Mouse (Mus musculus): ENCODE data around the gene Pnmal2. TPM values are rescaled to one million over a fixed set of nuclear protein-coding genes. Genes with fewer than 3 reads are reported as not detected.

Gene Pnmal2
- polyA plus RNA-seq, 1 experiment from 2014 or later, result 0.42 TPM

DNA sequence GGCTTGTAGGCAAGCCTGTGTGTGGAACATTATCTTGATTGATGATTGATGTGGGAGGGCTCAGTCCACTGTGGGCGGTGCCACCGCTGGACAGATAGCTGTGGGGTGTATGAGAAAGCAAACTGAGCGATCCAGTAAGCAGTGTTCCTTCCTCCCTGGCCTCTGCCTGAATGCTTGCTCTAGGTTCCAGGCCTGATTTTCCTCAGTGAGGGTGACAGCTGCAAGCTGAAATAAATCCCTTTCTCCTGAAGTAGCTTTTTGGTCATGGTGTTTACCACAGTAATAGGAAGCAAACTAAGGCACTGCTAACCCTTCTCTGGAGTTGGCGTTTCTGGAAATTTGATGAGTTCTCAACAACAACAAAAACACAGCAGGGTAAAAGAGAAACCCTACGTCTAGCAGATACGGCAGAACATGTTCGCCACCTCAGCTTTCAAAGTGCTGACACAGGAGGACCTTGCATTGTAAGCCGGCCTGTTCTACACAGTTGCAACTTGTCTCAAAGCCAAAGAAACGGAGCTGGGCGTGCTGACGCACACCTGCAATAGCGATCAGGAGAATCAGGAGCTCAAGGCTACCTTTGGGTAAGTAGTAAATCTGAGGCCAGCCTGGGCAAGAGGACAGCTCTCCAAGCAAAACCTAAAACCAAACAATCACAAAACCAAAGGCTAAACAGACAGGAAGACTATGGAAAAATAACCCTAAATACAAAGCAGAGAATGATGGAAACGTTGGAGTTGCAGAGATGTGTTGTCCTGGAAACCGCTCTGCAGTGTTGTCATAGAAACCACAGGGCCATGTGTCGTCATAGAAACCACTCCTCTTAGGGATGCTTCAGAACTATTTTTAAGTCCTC, 12.2 kb downstream of the Pnmal2 start:
- no peak overlapping the region for H3K4me3 ChIP-seq (ENCODE audit: low read depth, low read length)
- H3K9ac ChIP-seq (ENCODE audit: low read depth, low read length), result no peak overlapping the region
- WGBS (ENCODE audit: insufficient replicate concordance), result 57% methylated on average over 15 of the region's 15 CpGs
- no peaks in the 10 kb centered on the region for H3K4me1 ChIP-seq (ENCODE audit: control insufficient read depth, low read depth, low read length)
- no peaks in the 10 kb centered on the region; the same call in 1 of the 2 replicates for H3K27me3 ChIP-seq (ENCODE audit: control insufficient read depth, insufficient read depth, low read depth, low read length)
- ATAC-seq (ENCODE audit: low read depth), result no peak
- no peaks in the 10 kb centered on the region for H3K9me3 ChIP-seq (replicated peaks; ENCODE audit: control insufficient read depth, low read length)
- H3K27ac ChIP-seq (ENCODE audit: low read length), result no peak overlapping the region
- H3K36me3 ChIP-seq (ENCODE audit: control insufficient read depth, insufficient read depth), result no peaks in the 10 kb centered on the region
- no peak overlapping the region for H3K4me2 ChIP-seq (ENCODE audit: low read depth, low read length)

DNA sequence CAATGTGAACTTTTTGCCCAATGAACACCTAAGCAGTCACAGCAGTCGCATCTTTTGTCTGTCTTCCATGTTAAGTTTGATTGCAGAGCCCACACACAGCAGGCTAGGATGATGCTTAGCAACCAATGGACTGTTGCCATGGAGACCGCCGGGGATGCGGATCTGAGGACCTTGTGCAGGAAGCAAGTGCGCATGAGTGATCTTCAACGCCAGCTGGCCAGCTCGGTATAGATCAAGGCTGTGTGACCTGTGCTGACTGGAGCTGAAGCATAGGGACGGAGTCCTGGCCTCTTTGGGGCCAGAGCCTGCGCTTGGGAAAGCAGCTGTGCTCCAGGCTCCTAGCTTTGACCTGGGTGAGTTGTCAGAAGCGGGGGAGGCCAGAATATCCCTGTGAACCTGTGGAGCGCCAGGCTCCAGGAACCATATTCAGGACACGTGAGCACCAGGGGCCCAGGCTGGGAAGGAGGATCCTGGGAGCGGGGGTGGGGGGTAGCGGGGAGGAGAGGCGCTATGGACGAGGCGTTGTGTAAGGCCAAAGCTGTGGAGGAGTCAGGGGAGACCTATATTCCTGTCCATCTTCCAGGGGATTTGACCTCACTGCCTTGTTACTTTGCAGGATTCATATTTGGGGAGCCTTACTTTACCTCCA, 15.2 kb downstream of the Pnmal2 start, which contains the start of gene Pnmal1:
TSS of gene Pnmal1 (plus strand) at position 141 of the 649 bp plus-strand sequence.
- no peaks in the 10 kb centered on the region; the same call in 1 of the 2 replicates for H3K27me3 ChIP-seq (ENCODE audit: control insufficient read depth, insufficient read depth, low read depth, low read length)
- 35% methylated on average over 17 of the region's 17 CpGs for WGBS (ENCODE audit: insufficient replicate concordance)
- H3K4me1 ChIP-seq (ENCODE audit: control insufficient read depth, low read depth, low read length), result no peaks in the 10 kb centered on the region
- H3K36me3 ChIP-seq (ENCODE audit: control insufficient read depth, insufficient read depth), result no peaks in the 10 kb centered on the region
- H3K27ac ChIP-seq (ENCODE audit: low read length), result no peak within 1 kb of the TSS
- H3K4me2 ChIP-seq (ENCODE audit: low read depth, low read length), result no peak within 1 kb of the TSS
- H3K9me3 ChIP-seq (replicated peaks; ENCODE audit: control insufficient read depth, low read length), result no peaks in the 10 kb centered on the region
- no peak for ATAC-seq (ENCODE audit: low read depth)
- no peak within 1 kb of the TSS for H3K4me3 ChIP-seq (ENCODE audit: low read depth, low read length)
- H3K9ac ChIP-seq (ENCODE audit: low read depth, low read length), result no peak within 1 kb of the TSS

DNA sequence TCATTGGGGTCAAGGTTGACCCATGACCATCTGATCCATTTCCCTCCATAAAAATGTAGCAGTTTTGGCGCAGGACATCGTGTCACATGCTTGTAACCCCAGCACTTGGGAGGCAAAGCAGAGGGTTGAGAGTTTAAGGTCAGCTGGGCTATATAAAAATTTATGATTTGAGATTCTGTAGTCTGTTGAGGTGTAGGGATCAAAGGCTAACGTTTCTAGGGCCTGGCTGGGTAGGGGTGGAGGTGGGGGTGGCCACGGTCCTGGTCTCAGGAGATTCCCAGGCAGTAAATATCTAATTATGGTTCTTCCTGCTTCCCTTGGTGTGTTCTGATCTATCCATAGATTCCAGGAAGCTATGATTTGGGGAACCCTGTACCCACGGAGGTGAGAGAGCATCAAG, 17.2 kb downstream of the Pnmal2 start:
- Histone ChIP-seq H3K4me3 (ENCODE audit: low read depth, low read length) (no peak overlapping the region), H3K4me2 (ENCODE audit: low read depth, low read length) (no peak overlapping the region), H3K9me3 (replicated peaks; ENCODE audit: control insufficient read depth, low read length) (no peaks in the 10 kb centered on the region), H3K27ac (ENCODE audit: low read length) (no peak overlapping the region), H3K27me3 (ENCODE audit: control insufficient read depth, insufficient read depth, low read depth, low read length) (no peaks in the 10 kb centered on the region; the same call in 1 of the 2 replicates), H3K4me1 (ENCODE audit: control insufficient read depth, low read depth, low read length) (no peaks in the 10 kb centered on the region), H3K36me3 (ENCODE audit: control insufficient read depth, insufficient read depth) (no peaks in the 10 kb centered on the region), H3K9ac (ENCODE audit: low read depth, low read length) (no peak overlapping the region)
- 54% methylated on average over 5 of the region's 5 CpGs for WGBS (ENCODE audit: insufficient replicate concordance)
- ATAC-seq (ENCODE audit: low read depth), result no peak

DNA sequence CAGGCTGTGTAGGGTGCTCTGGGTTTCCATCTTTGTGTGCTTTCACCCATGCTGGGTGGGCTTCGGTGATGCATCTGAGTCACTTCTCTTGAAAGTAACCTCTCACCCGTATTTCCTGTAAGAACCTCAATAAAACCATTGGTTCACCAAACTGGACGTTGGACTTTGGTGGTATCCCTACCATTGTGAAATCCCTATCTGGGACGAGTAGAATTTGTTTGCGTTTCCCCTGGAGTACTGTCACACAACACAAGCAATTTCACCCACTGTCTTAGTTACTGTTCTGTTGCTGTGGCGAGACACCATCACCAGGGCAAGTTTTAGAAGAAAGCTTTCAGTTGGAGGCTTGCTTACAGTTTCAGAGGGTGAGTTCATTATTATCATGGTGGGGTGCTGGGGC, 23.9 kb downstream of the Pnmal2 start:
- no peaks in the 10 kb centered on the region for H3K9me3 ChIP-seq (replicated peaks; ENCODE audit: control insufficient read depth, low read length)
- H3K27ac ChIP-seq (ENCODE audit: low read length), result peak overlapping the region; percentile 66
- H3K27me3 ChIP-seq (ENCODE audit: control insufficient read depth, insufficient read depth, low read depth, low read length), result no peaks in the 10 kb centered on the region
- H3K9ac ChIP-seq (ENCODE audit: low read depth, low read length), result no peak overlapping the region
- no peak overlapping the region for H3K4me2 ChIP-seq (ENCODE audit: low read depth, low read length)
- H3K36me3 ChIP-seq (ENCODE audit: control insufficient read depth, insufficient read depth), result no peaks in the 10 kb centered on the region
- H3K4me3 ChIP-seq (ENCODE audit: low read depth, low read length), result no peak overlapping the region
- no peaks in the 10 kb centered on the region; the same call in 1 of the 2 replicates for H3K4me1 ChIP-seq (ENCODE audit: control insufficient read depth, low read depth, low read length)
- WGBS (ENCODE audit: insufficient replicate concordance), result 53% methylated on average over 6 of the region's 6 CpGs
- peak; percentile 78 for ATAC-seq (ENCODE audit: low read depth)

DNA sequence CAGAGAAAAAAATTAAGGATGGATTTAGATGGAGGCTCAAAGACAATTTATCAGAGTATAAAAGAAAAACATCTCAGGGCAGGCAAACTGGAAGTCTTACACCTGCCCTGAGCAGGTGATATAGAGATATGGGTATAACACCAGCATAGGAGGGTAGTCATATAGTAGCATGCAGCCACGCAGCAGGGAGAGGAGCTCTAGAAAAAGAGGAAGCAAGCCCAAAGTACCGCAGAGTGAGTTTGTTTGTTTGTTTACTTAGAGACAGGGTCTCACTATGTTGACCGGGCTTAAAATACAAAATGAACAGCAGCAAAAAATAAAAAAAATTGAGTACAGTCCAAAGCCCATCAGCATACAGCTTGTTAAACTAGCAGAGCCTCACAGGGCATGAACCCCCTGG, 26.7 kb downstream of the Pnmal2 start:
- Histone ChIP-seq H3K27me3 (ENCODE audit: control insufficient read depth, insufficient read depth, low read depth, low read length) (no peaks in the 10 kb centered on the region), H3K9me3 (replicated peaks; ENCODE audit: control insufficient read depth, low read length) (no peaks in the 10 kb centered on the region), H3K27ac (ENCODE audit: low read length) (no peak overlapping the region), H3K4me1 (ENCODE audit: control insufficient read depth, low read depth, low read length) (peaks cover 3% of the 10 kb centered on the region; the same call in 1 of the 2 replicates), H3K36me3 (ENCODE audit: control insufficient read depth, insufficient read depth) (no peaks in the 10 kb centered on the region), H3K9ac (ENCODE audit: low read depth, low read length) (no peak overlapping the region), H3K4me2 (ENCODE audit: low read depth, low read length) (no peak overlapping the region), H3K4me3 (ENCODE audit: low read depth, low read length) (no peak overlapping the region)
- 30% methylated on average over 3 of the region's 3 CpGs for WGBS (ENCODE audit: insufficient replicate concordance)
- ATAC-seq (ENCODE audit: low read depth), result no peak

DNA sequence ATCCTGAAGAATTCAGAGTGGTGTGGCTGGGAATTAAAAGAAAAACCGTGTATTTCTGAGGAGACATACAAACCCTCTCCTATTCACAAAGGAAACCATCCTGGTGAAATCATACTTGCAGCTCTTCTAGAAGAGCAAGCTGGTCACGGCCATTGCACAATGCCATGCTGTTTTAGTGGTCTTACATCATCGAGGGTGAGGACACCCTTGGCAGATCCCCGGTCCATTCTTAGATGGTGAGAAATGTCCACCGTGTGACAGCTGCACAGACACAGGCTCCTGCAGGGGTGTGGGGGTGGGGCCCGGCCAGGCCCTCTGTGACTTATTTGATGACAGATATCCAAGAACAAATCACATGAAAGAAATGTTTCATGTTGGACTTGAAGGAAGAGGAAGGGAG, 29.5 kb downstream of the Pnmal2 start:
- Histone ChIP-seq H3K4me1 (ENCODE audit: control insufficient read depth, low read depth, low read length) (peaks cover 14% of the 10 kb centered on the region), H3K9me3 (replicated peaks; ENCODE audit: control insufficient read depth, low read length) (no peaks in the 10 kb centered on the region), H3K36me3 (ENCODE audit: control insufficient read depth, insufficient read depth) (no peaks in the 10 kb centered on the region), H3K4me2 (ENCODE audit: low read depth, low read length) (no peak overlapping the region), H3K4me3 (ENCODE audit: low read depth, low read length) (no peak overlapping the region), H3K9ac (ENCODE audit: low read depth, low read length) (no peak overlapping the region), H3K27me3 (ENCODE audit: control insufficient read depth, insufficient read depth, low read depth, low read length) (no peaks in the 10 kb centered on the region), H3K27ac (ENCODE audit: low read length) (no peak overlapping the region)
- ATAC-seq (ENCODE audit: low read depth), result peak; percentile 14; the same call in 1 of the 2 replicates
- WGBS (ENCODE audit: insufficient replicate concordance), result 41% methylated on average over 6 of the region's 6 CpGs

DNA sequence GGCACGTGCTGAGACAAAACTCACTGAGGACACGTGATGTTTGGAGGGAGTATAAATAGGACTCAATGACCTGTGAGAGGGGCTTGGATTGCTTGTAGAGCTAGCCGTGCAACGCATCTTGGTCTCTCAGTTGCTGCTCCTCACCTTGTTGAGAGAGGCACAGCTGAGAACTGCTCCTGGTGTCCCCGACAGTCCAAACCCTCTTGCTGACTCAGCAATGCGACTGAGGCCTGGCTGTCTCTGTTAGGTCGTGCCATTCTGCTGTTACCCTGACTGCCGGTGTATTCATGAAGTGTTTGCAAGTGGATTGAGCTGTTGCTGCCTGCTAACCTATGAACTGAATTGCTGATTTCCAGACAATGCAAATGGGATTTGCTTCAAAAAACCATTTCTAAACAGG, 31.8 kb downstream of the Pnmal2 start:
- Histone ChIP-seq H3K27me3 (ENCODE audit: control insufficient read depth, insufficient read depth, low read depth, low read length) (no peaks in the 10 kb centered on the region), H3K4me2 (ENCODE audit: low read depth, low read length) (no peak overlapping the region), H3K9me3 (replicated peaks; ENCODE audit: control insufficient read depth, low read length) (no peaks in the 10 kb centered on the region), H3K36me3 (ENCODE audit: control insufficient read depth, insufficient read depth) (no peaks in the 10 kb centered on the region), H3K9ac (ENCODE audit: low read depth, low read length) (no peak overlapping the region), H3K4me1 (ENCODE audit: control insufficient read depth, low read depth, low read length) (peaks cover 23% of the 10 kb centered on the region), H3K27ac (ENCODE audit: low read length) (no peak overlapping the region), H3K4me3 (ENCODE audit: low read depth, low read length) (no peak overlapping the region)
- WGBS (ENCODE audit: insufficient replicate concordance), result 67% methylated on average over 8 of the region's 8 CpGs
- ATAC-seq (ENCODE audit: low read depth), result no peak

DNA sequence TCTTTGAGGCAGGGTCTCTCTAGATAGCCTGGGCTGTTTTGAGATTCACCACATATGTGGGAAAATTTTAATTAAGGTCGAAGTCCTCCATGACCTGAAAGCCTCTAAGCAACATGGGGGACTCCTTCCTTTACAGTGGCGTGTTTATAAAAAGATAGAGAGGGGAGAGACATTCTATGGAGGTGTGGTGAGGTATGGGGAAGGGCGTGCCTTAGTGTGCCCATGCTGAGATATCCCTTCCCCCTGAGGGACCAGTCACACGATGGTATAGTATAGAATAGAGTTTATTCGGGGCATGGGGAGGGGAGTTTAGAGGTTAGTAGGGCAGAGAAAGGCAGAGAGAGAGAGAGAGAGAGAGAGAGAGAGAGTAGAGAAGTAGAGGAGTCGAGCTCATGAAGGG, 33.7 kb downstream of the Pnmal2 start:
- H3K27me3 ChIP-seq (ENCODE audit: control insufficient read depth, insufficient read depth, low read depth, low read length), result no peaks in the 10 kb centered on the region
- no peak overlapping the region for H3K27ac ChIP-seq (ENCODE audit: low read length)
- H3K4me3 ChIP-seq (ENCODE audit: low read depth, low read length), result no peak overlapping the region
- no peaks in the 10 kb centered on the region for H3K36me3 ChIP-seq (ENCODE audit: control insufficient read depth, insufficient read depth)
- peaks cover 23% of the 10 kb centered on the region for H3K4me1 ChIP-seq (ENCODE audit: control insufficient read depth, low read depth, low read length)
- no peaks in the 10 kb centered on the region for H3K9me3 ChIP-seq (replicated peaks; ENCODE audit: control insufficient read depth, low read length)
- peak; percentile 88 for ATAC-seq (ENCODE audit: low read depth)
- no peak overlapping the region; the same call in 1 of the 2 replicates for H3K9ac ChIP-seq (ENCODE audit: low read depth, low read length)
- H3K4me2 ChIP-seq (ENCODE audit: low read depth, low read length), result 0 out of 2 replicates have a peak overlapping the region, but pooled peaks have one; percentile 1
- 37% methylated on average over 6 of the region's 6 CpGs for WGBS (ENCODE audit: insufficient replicate concordance)

DNA sequence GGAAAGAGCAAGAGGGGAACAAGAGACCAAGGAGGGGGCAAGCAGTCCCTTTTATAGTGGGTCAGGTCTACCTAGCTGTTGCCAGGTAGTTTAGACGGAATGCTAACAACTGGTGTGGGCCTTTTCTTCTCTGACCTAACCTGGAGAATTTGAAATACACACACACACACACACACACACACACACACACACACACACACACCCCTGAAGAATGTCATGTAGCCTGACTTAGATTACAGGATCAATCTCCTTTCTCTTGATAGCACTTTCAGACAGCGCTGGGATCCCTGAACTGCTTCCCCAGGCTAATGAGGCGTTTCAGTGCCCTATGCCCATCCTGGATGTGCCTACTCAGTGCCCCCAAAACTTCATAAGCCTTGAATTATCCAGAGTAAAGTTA, 34.1 kb downstream of the Pnmal2 start:
- 68% methylated on average over 3 of the region's 3 CpGs for WGBS (ENCODE audit: insufficient replicate concordance)
- ATAC-seq (ENCODE audit: low read depth), result no peak
- H3K4me3 ChIP-seq (ENCODE audit: low read depth, low read length), result no peak overlapping the region
- no peak overlapping the region for H3K27ac ChIP-seq (ENCODE audit: low read length)
- no peaks in the 10 kb centered on the region for H3K27me3 ChIP-seq (ENCODE audit: control insufficient read depth, insufficient read depth, low read depth, low read length)
- H3K4me2 ChIP-seq (ENCODE audit: low read depth, low read length), result 0 out of 2 replicates have a peak overlapping the region, but pooled peaks have one; percentile 1
- no peaks in the 10 kb centered on the region for H3K9me3 ChIP-seq (replicated peaks; ENCODE audit: control insufficient read depth, low read length)
- H3K4me1 ChIP-seq (ENCODE audit: control insufficient read depth, low read depth, low read length), result peaks cover 23% of the 10 kb centered on the region
- no peak overlapping the region for H3K9ac ChIP-seq (ENCODE audit: low read depth, low read length)
- no peaks in the 10 kb centered on the region for H3K36me3 ChIP-seq (ENCODE audit: control insufficient read depth, insufficient read depth)
